Mouse (Mus musculus) bone marrow, adult 2 months (tissue): ENCODE measurements around the gene Olfr1233. TPM values are rescaled to one million over a fixed set of nuclear protein-coding genes. Genes with fewer than 3 reads are reported as not detected.

Experiments used
- H3K27ac ChIP-seq: fragments of 200-500 bp; 2 replicates; pipeline ENCODE4 v1.5.1; 2012; ENCODE audit warnings: low read depth, mild to moderate bottlenecking, control low read depth, inconsistent platforms, low read length; ENCODE audit not compliant: control insufficient read depth, poor library complexity, insufficient read depth
- H3K4me1 ChIP-seq: fragments of 200-500 bp; 2 replicates; pipeline ENCODE4 v1.6.1; 2011; ENCODE audit warnings: low read length; ENCODE audit not compliant: control insufficient read depth, insufficient read depth
- H3K4me3 ChIP-seq: fragments of 200-500 bp; replicated peaks from 2 replicates; pipeline ENCODE3; 2011; ENCODE audit warnings: mild to moderate bottlenecking, low read depth, low read length, control low read depth; ENCODE audit not compliant: control insufficient read depth
- CTCF ChIP-seq: fragments of 200-500 bp; IDR thresholded peaks from 2 replicates; pipeline ENCODE4 v1.5.1; 2011; ENCODE audit warnings: low read length, control low read depth; ENCODE audit not compliant: control insufficient read depth, insufficient read depth
- POLR2A ChIP-seq: fragments of 200-500 bp; IDR thresholded peaks from 2 replicates; pipeline ENCODE4 v1.6.1; 2011; ENCODE audit warnings: low read depth, mild to moderate bottlenecking, control low read depth, low read length, borderline replicate concordance; ENCODE audit not compliant: control insufficient read depth
- WGBS: fragments of 180-500 bp; shearing (Covaris S2); methylation state at CpG from one replicate; pipeline ENCODE4 v1.1.7; 2018; 5-methylcytosine and 5-hydroxymethylcytosine counted together
- polyA plus RNA-seq: library from polyadenylated mRNA; stranded (reverse); fragments of >200 nt; gene quantifications from 2 replicates; pipeline ENCODE4 v1.2.4, GENCODE M21; 2011; ENCODE audit warnings: low replicate concordance; ENCODE audit not compliant: missing spikeins, insufficient read depth, insufficient read length

Gene Olfr1233
- polyA plus RNA-seq, result not detected in 2 replicates

DNA sequence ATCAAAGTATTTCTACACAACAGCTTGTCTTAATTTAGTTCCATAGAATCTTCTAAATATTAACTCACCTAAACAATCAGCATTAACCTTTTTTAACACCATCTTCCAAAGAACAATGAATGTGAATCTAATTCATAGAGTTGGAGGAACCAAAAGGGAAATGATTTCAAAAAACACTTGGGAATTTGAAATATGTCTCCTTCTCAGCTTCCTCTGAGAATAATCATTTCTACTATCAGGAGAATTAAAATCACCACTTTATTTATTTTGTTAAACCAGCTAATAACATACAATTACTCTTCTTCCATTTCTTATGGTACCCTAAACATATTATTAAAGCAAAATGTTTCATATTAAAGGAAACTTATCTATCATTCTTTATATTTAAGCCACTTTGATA, at the start of gene Olfr1233:
TSS of gene Olfr1233 (minus strand) at position 101 of the 400 bp plus-strand sequence.
- TF ChIP-seq CTCF (no peak), POLR2A (no peak)
- Histone ChIP-seq H3K4me1 (no peaks in the 10 kb centered on the region), H3K27ac (no peak within 1 kb of the TSS), H3K4me3 (no peak within 1 kb of the TSS)

- Histone ChIP-seq H3K4me3 (no peak within 1 kb of the TSS), H3K27ac (no peak within 1 kb of the TSS), H3K4me1 (no peaks in the 10 kb centered on the region)
- WGBS, result 73% methylated on average over 4 of the region's 4 CpGs
- no peak for TF ChIP-seq POLR2A
- no peak for TF ChIP-seq CTCF
These were observed 22.6 kb upstream of the Olfr1233 start, which contains the start of gene Olfr1234 for GRCm38 (mm10) chr2:89364765-89365164. TSS of gene Olfr1234 (minus strand) at chr2:89364865.

GRCm38 (mm10) chr2:89329575-89329974, 12.6 kb downstream of the Olfr1233 start, which contains the start of gene Olfr1232:
TSS of gene Olfr1232 (minus strand) at chr2:89329675.
- H3K4me3 ChIP-seq, result no peak within 1 kb of the TSS
- TF ChIP-seq POLR2A (no peak), CTCF (no peak)
- no peaks in the 10 kb centered on the region for H3K4me1 ChIP-seq
- H3K27ac ChIP-seq, result no peak within 1 kb of the TSS

GRCm38 (mm10) chr2:89306974-89307373, 35.2 kb downstream of the Olfr1233 start, which contains the start of gene Olfr1231:
TSS of gene Olfr1231 (minus strand) at chr2:89307074.
- TF ChIP-seq CTCF (no peak), POLR2A (no peak)
- WGBS, result 70% methylated on average over 2 of the region's 2 CpGs
- Histone ChIP-seq H3K27ac (no peak within 1 kb of the TSS), H3K4me3 (no peak within 1 kb of the TSS), H3K4me1 (no peaks in the 10 kb centered on the region)

- Histone ChIP-seq H3K4me3 (no peak within 1 kb of the TSS), H3K4me1 (no peaks in the 10 kb centered on the region), H3K27ac (no peak within 1 kb of the TSS)
- WGBS, result 76% methylated on average over 1 of the region's 1 CpGs
- TF ChIP-seq POLR2A (no peak), CTCF (no peak)
These were observed 45.0 kb downstream of the Olfr1233 start, which contains the start of gene Olfr1230 for GRCm38 (mm10) chr2:89297168-89297567. TSS of gene Olfr1230 (minus strand) at chr2:89297268.

DNA sequence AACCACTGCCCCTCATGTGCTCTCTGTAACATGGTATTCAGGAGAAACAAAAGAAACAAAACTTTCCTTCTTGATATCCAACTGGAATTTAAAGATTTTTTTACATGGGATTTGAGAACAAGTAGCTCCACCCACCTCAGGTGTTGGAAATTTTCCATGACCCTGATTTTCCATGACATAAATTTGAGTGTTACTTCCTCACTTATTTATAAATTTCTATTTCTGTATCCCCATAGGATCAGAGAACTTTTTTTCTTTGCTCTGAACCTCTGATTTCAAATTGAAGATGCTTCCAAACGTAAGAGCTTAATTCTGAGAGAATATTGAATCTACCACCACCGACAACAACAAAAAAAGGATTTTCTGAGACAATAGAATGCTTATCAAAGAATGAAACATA, 54.3 kb downstream of the Olfr1233 start, which contains the start of gene Olfr1229:
TSS of gene Olfr1229 (minus strand) at position 101 of the 400 bp plus-strand sequence.
- Histone ChIP-seq H3K27ac (no peak within 1 kb of the TSS), H3K4me3 (no peak within 1 kb of the TSS), H3K4me1 (no peaks in the 10 kb centered on the region)
- WGBS, result 70% methylated on average over 2 of the region's 2 CpGs
- TF ChIP-seq CTCF (no peak), POLR2A (no peak)

Other genes starting within 250 kb of the Olfr1233 start
- not detected in 2 replicates for gene Olfr1220, start 235.6 kb downstream of the Olfr1233 start, polyA plus RNA-seq
- not detected in 2 replicates for gene Olfr1221, start 225.1 kb downstream of the Olfr1233 start, polyA plus RNA-seq
- gene Olfr1222, start 209.3 kb downstream of the Olfr1233 start, polyA plus RNA-seq, result not detected in 2 replicates
- not detected in 2 replicates for gene Olfr1223, start 190.8 kb downstream of the Olfr1233 start, polyA plus RNA-seq
- gene Olfr1224-ps1, start 178.3 kb downstream of the Olfr1233 start, polyA plus RNA-seq, result not detected in 2 replicates
- not detected in 2 replicates for gene Olfr1225, start 167.7 kb downstream of the Olfr1233 start, polyA plus RNA-seq
- gene Olfr1226, start 142.3 kb downstream of the Olfr1233 start, polyA plus RNA-seq, result not detected in 2 replicates
- not detected in 2 replicates for gene Olfr1228, start 88.3 kb downstream of the Olfr1233 start, polyA plus RNA-seq
- not detected in 2 replicates for gene Olfr1229, start 54.4 kb downstream of the Olfr1233 start, polyA plus RNA-seq
- gene Olfr1230, start 45.1 kb downstream of the Olfr1233 start, polyA plus RNA-seq, result not detected in 2 replicates
- gene Olfr1231, start 35.3 kb downstream of the Olfr1233 start, polyA plus RNA-seq, result 0.25 TPM in 1 of 2 replicates, not detected in the other
- not detected in 2 replicates for gene Olfr1232, start 12.7 kb downstream of the Olfr1233 start, polyA plus RNA-seq
- not detected in 2 replicates for gene Olfr1234, start 22.5 kb upstream of the Olfr1233 start, polyA plus RNA-seq
- not detected in 2 replicates for gene Olfr1238, start 67.3 kb upstream of the Olfr1233 start, polyA plus RNA-seq
- not detected in 2 replicates for gene Olfr1239, start 78.0 kb upstream of the Olfr1233 start, polyA plus RNA-seq
- gene Olfr1240, start 100.6 kb upstream of the Olfr1233 start, polyA plus RNA-seq, result not detected in 2 replicates
- gene Olfr1241, start 144.7 kb upstream of the Olfr1233 start, polyA plus RNA-seq, result not detected in 2 replicates
- gene Olfr1242, start 155.9 kb upstream of the Olfr1233 start, polyA plus RNA-seq, result not detected in 2 replicates
- not detected in 2 replicates for gene Olfr1243, start 189.1 kb upstream of the Olfr1233 start, polyA plus RNA-seq
- not detected in 2 replicates for gene Olfr1245, start 236.0 kb upstream of the Olfr1233 start, polyA plus RNA-seq